Mouse (Mus musculus) ES-E14 (cell line): ENCODE data around the gene Agap3. TPM values are rescaled to one million over a fixed set of nuclear protein-coding genes. Genes with fewer than 3 reads are reported as not detected.
A peak's percentile ranks its signal among the peaks of the same experiment; 100 is the strongest.

Experiments
- DNase-seq: peaks from one replicate; pipeline ENCODE4 v3.0.0-alpha.2; 2013; ENCODE audit warnings: low read depth, low spot score
- H3K27ac ChIP-seq: 2 replicates; pipeline ENCODE4 v1.5.1; 2012; ENCODE audit warnings: low read depth, mild to moderate bottlenecking, low read length, moderate library complexity, mixed read lengths; ENCODE audit not compliant: poor library complexity, insufficient read depth, severe bottlenecking
- H3K36me3 ChIP-seq: 2 replicates; pipeline ENCODE4 v1.6.1; 2012; ENCODE audit warnings: mild to moderate bottlenecking, low read length, moderate library complexity, mixed read lengths; ENCODE audit not compliant: control insufficient read depth, poor library complexity, insufficient read depth, severe bottlenecking
- H3K4me1 ChIP-seq, 2 experiments: fragments of 150-350 bp in 1 of 2; sonication (generic) in 1 of 2; 2 replicates each; pipeline ENCODE4 v1.6.1; 2012; ENCODE audit warnings: low read length in 2 of 2, mild to moderate bottlenecking in 1 of 2, mixed read lengths in 1 of 2; ENCODE audit not compliant: control insufficient read depth in 2 of 2, insufficient read depth in 2 of 2, poor library complexity in 1 of 2
- H3K4me3 ChIP-seq, 2 experiments: fragments of 150-350 bp in 1 of 2; sonication (generic) in 1 of 2; 2 replicates each; pipeline ENCODE4 v1.5.1; 2012; ENCODE audit warnings: low read length in 2 of 2, low read depth in 1 of 2, mild to moderate bottlenecking in 1 of 2, mixed read lengths in 1 of 2; ENCODE audit not compliant: insufficient read depth in 1 of 2, poor library complexity in 1 of 2, severe bottlenecking in 1 of 2
- H3K9ac ChIP-seq: 2 replicates; pipeline ENCODE4 v1.6.1; 2012; ENCODE audit warnings: low read depth, mild to moderate bottlenecking, low read length, mixed read lengths; ENCODE audit not compliant: poor library complexity, insufficient read depth, severe bottlenecking
- H3K9me3 ChIP-seq: fragments of 150-350 bp; sonication (generic); 2 replicates; pipeline ENCODE4 v1.6.1; 2012; ENCODE audit warnings: low read depth, mild to moderate bottlenecking, low read length; ENCODE audit not compliant: control insufficient read depth, insufficient read depth
- CHD2 ChIP-seq: IDR thresholded peaks from 2 replicates; pipeline ENCODE4 v1.6.1; 2014; ENCODE audit warnings: mild to moderate bottlenecking, low read depth, low read length, inconsistent platforms
- HCFC1 ChIP-seq: IDR thresholded peaks from 2 replicates; pipeline ENCODE4 v1.6.1; 2012; ENCODE audit warnings: low read length, inconsistent platforms, borderline replicate concordance; ENCODE audit not compliant: insufficient read depth
- MAFK ChIP-seq: IDR thresholded peaks from 2 replicates; pipeline ENCODE4 v1.6.1; 2014; ENCODE audit warnings: mild to moderate bottlenecking, low read depth, low read length, inconsistent platforms; ENCODE audit not compliant: insufficient read depth
- ZC3H11A ChIP-seq: IDR thresholded peaks from 2 replicates; pipeline ENCODE4 v1.6.1; 2012; ENCODE audit warnings: low read depth, mild to moderate bottlenecking, inconsistent platforms, low read length, borderline replicate concordance
- ZNF384 ChIP-seq: IDR thresholded peaks from 2 replicates; pipeline ENCODE4 v1.6.1; 2012; ENCODE audit warnings: low read depth, low read length, inconsistent platforms
- in situ Hi-C, 2 experiments: fragments of 600-800 bp; cut with MboI; formaldehyde crosslinking; loops; one replicate each; pipeline ENCODE4 v1.15.1; 2025; ENCODE audit warnings: low sequenced_read_pairs in 2 of 2, inconsistent platforms in 1 of 2; ENCODE audit not compliant: unreplicated experiment in 2 of 2
- total RNA-seq: library from RNA; depleted of rRNA; stranded (reverse); fragments of 300-350 nt; gene quantifications from 2 replicates; pipeline ENCODE4 v1.2.3, GENCODE M21; 2012; rRNA removed

Agap3 gene
- total RNA-seq, 1 experiment, result 51.2 TPM

DNA sequence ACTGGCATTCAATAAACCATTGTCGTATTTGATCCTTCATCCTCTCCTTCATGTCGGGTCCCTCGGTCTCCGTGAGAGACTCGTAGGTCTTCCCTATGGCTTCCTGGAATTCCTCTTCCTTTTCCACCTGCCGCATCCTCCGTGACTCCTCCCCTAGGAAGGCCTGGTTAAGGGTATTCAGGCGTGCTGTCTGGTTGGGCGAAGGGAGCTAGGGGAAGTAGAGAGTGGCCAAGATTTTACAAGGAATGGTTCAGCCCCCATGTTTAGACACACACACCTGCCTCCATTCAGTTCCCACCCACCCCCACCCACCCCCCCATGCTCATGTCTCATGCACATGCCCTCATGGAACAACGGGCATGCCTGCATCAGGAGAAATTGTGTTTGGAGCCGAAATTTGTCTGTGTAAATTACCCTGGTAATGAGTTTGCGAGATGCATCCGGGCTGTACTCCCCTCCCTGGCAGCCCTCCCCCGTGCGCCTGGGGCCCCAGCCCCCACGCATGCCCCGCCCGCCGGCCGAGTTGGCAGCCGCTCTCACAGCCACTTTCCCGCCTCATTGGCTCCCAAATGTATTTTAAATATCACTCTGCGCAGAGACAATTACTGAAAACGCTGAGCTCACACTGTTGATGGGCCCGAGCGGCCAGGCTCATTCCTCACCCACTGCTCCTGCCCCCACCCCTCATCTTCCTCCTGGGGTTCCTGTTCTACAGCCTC is 98.8 kb downstream of the Agap3 start:
- Histone ChIP-seq H3K4me3 (peak overlapping the region; percentile 15 to 19; a peak in 1 of 4 replicates), H3K4me1 (peaks cover 4 to 9% of the 10 kb centered on the region in 2 experiments; a peak in 2 of 4 replicates), H3K9ac (peak overlapping the region; percentile 7; the same call in 1 of the 2 replicates), H3K9me3 (no peaks in the 10 kb centered on the region), H3K36me3 (no peaks in the 10 kb centered on the region), H3K27ac (no peak overlapping the region)
- DNase-seq, result no peak
- in situ Hi-C loops, result no loop called here
- no peak for TF ChIP-seq ZC3H11A
- TF ChIP-seq ZNF384, result no peak
- no peak for TF ChIP-seq CHD2
- TF ChIP-seq HCFC1, result no peak
- TF ChIP-seq MAFK, result no peak

- Histone ChIP-seq H3K9ac (peak overlapping the region; percentile 7; the same call in 1 of the 2 replicates), H3K27ac (no peak overlapping the region), H3K4me3 (0 out of 4 replicates have a peak overlapping the region, but pooled peaks have one; percentile 15 to 19), H3K36me3 (no peaks in the 10 kb centered on the region), H3K4me1 (peaks cover 4 to 9% of the 10 kb centered on the region in 2 experiments; a peak in 2 of 4 replicates), H3K9me3 (no peaks in the 10 kb centered on the region)
- in situ Hi-C loops, result no loop called here
- no peak for DNase-seq
- TF ChIP-seq MAFK, result no peak
- TF ChIP-seq ZC3H11A, result no peak
- no peak for TF ChIP-seq CHD2
- no peak for TF ChIP-seq HCFC1
- TF ChIP-seq ZNF384, result no peak
Observed at GRCm38 (mm10) chr5:24551317-24551688, 99.3 kb downstream of the Agap3 start.

Other genes starting within 250 kb of the Agap3 start
- 6.5 and 7.7 TPM in 2 replicates for gene Kcnh2, start 100.6 kb upstream of the Agap3 start, total RNA-seq
- 2.2 and 5.8 TPM in 2 replicates for gene Nos3, start 87.4 kb upstream of the Agap3 start, total RNA-seq
- gene Atg9b, start 60.0 kb upstream of the Agap3 start, total RNA-seq, result 3.7 and 8.2 TPM in 2 replicates
- 46.5 and 70.5 TPM in 2 replicates for gene Abcb8, start 58.5 kb upstream of the Agap3 start, total RNA-seq
- gene Asic3, start 38.8 kb upstream of the Agap3 start, total RNA-seq, result 0.40 and 0.90 TPM in 2 replicates
- gene Cdk5, start 28.6 kb upstream of the Agap3 start, total RNA-seq, result 17.8 and 23.4 TPM in 2 replicates
- gene Slc4a2, start 28.3 kb upstream of the Agap3 start, total RNA-seq, result 30.4 and 31.5 TPM in 2 replicates
- gene Fastk, start 6.9 kb upstream of the Agap3 start, total RNA-seq, result 70.4 and 111 TPM in 2 replicates
- 7.8 and 11.5 TPM in 2 replicates for gene Tmub1, start 4.3 kb upstream of the Agap3 start, total RNA-seq
- 0.40 and 0.69 TPM in 2 replicates for gene Gbx1, start 75.0 kb downstream of the Agap3 start, total RNA-seq
- 0.18 and 0.53 TPM in 2 replicates for gene Asb10, start 88.8 kb downstream of the Agap3 start, total RNA-seq
- 0.13 and 0.21 TPM in 2 replicates for gene 4931409K22Rik, start 104.6 kb downstream of the Agap3 start, total RNA-seq
- gene Abcf2, start 125.3 kb downstream of the Agap3 start, total RNA-seq, result 139 and 171 TPM in 2 replicates
- gene Chpf2, start 134.6 kb downstream of the Agap3 start, total RNA-seq, result 23.0 and 23.7 TPM in 2 replicates
- gene Smarcd3, start 172.2 kb downstream of the Agap3 start, total RNA-seq, result 4.9 and 8.5 TPM in 2 replicates
- gene Nub1, start 233.4 kb downstream of the Agap3 start, total RNA-seq, result 39.9 and 47.7 TPM in 2 replicates